Mouse (Mus musculus) E14TG2a.4 (cell line): ENCODE results near the gene Gm37240.

Experiments used
- CTCF ChIP-seq: conservative IDR thresholded peaks from 2 replicates; pipeline ENCODE4 v1.5.1; 2014; ENCODE audit warnings: low read length
- NANOG ChIP-seq: IDR thresholded peaks from 2 replicates; pipeline ENCODE4 v1.6.1; 2014; ENCODE audit warnings: borderline replicate concordance, low read length, mixed read lengths
- POU5F1 ChIP-seq: IDR thresholded peaks from 2 replicates; pipeline ENCODE4 v1.6.1; 2014; ENCODE audit warnings: low read length, borderline replicate concordance

- no peak for TF ChIP-seq CTCF
- TF ChIP-seq NANOG = no peak
- TF ChIP-seq POU5F1 = no peak
Measured at GRCm38 (mm10) chr3:84541881-84542280, 1345.4 kb downstream of the Gm37240 start.
